Mouse (Mus musculus): ENCODE measurements at regions not wholly inside any gene's neighbourhood (a gene's known extent, or its start where the extent isn't known, plus 50 kb on each side); places are given as distances from the start of the nearest gene placed in this dataset.

DNA sequence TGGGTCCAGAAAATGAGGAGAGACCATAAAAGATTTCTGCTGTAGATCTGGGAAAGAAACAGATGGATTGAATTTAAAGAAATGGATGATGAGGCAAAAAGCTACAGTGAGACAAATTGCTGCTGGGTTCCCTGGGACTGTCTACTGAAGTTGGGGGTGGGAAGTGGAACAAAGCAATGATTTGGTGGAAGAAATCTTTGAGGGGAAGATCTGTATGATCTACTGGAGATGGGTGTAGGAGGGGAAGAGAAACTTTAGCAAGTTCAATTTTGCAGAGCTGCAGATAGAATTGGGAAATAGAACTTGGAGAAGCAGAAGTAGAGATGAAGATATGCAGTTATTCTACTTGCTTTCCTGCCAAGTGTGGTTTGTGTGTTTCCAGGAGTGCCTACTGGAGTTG, 5478.8 kb downstream of the 9330182O14Rik start:
- no peak for DNase-seq

GRCm38 (mm10) chr15:45646256-45646655, 5512.1 kb downstream of the 9330182O14Rik start:
- no peak for DNase-seq

- no peak for DNase-seq
Measured at GRCm38 (mm10) chr15:45663601-45664000, 5529.4 kb downstream of the 9330182O14Rik start.

GRCm38 (mm10) chr15:45689446-45689845, 5555.3 kb downstream of the 9330182O14Rik start:
- DNase-seq, result no peak

DNA sequence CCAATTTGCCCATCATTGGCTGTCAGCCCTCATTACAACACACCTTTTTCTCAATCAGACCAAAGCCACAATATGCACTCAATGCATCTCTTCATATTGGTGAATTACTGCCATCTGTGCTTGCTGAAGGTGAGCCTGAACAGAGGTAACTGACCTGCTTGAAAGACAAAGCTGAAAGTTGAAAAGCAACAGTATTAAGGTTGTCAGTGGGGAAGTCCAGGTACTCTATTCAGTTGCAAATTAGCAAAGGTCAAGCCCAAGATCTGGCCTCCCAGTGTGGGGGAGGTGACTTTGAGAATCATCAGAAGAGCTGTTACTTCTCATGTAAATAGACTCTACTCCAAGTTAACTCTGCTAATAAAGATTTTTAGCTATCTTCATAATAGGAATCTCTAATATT, 5555.9 kb downstream of the 9330182O14Rik start:
- no peak for DNase-seq

- DNase-seq, result peak; percentile 3 to 8
Measured at GRCm38 (mm10) chr15:45711109-45711508, 5576.9 kb downstream of the 9330182O14Rik start.

DNA sequence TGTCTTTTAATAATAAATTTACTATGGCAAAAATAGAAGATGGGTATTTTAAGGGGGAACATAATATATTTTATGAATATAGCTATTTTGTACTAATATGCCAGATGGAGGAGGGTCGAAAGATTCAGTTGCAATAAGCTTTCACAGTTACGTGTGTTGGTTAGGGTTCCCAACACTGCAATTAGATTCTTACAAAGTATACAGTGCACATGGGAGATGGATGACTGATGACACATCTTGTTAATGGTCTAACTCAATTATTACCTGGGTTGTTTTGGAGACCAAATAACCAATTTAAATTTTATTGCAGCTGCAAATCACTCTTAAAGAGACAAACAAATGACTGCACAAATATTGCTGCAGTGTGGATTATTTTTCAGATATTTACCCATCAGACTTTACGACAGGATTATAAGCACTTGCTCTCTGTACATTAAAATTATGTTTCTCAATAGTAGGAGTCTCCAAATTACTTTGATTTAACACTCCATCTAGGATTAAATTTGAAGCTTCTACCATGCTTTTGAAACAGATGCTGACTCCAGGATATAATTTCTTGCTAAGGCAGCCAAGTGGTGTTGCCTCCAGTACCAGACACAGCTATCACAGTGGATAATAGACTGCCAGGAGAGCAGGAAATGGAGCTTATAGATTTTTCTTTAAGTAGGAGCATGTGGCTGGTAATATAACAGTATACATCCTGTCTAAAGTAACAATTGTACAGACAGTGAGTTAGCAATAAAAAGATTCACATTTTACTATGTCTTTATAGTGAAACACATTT, 5596.4 kb downstream of the 9330182O14Rik start:
- DNase-seq, result no peak

- peak; percentile 5 to 9 for DNase-seq
Measured at GRCm38 (mm10) chr15:45763225-45763624, 5629.1 kb downstream of the 9330182O14Rik start.
